Mouse (Mus musculus) liver, embryonic 14.5 days (tissue): ENCODE data around the gene Tubb4a.

ENCODE experiments used
- CTCF ChIP-seq: IDR thresholded peaks from 2 replicates; pipeline ENCODE4 v1.5.1; 2016; ENCODE audit warnings: antibody characterized with exemption, low read depth, control low read depth
- EP300 ChIP-seq: IDR thresholded peaks from 2 replicates; pipeline ENCODE4 v1.6.1; 2016; ENCODE audit warnings: antibody characterized with exemption, low read depth

GRCm38 (mm10) chr17:57104496-57104895 lies 16.9 kb upstream of the Tubb4a start:
- TF ChIP-seq CTCF, result no peak
- no peak for TF ChIP-seq EP300
